Mouse (Mus musculus): Measurements from ENCODE around the gene Ankrd17. TPM values are rescaled to one million over a fixed set of nuclear protein-coding genes. Genes with fewer than 3 reads are reported as not detected.

Gene Ankrd17
- polyA plus RNA-seq (2015; fragmentation: Nextera tagmentation; extraction: Ambion mirVana): 29.9 and 30.6 TPM in 2 replicates

GRCm38 (mm10) chr5:90366121-90367066 lies at the start of gene Ankrd17:
Ankrd17 (minus strand) TSS chr5:90366577.
- Histone ChIP-seq H3K4me2 (peak within 1 kb of the TSS; percentile 76), H3K27me3 (replicated peaks) (no peaks in the 10 kb centered on the region), H3K9me3 (no peaks in the 10 kb centered on the region), H3K4me3 (peak within 1 kb of the TSS; percentile 98), H3K9ac (peak within 1 kb of the TSS; percentile 95), H3K4me1 (peaks cover 35% of the 10 kb centered on the region), H3K27ac (peak within 1 kb of the TSS; percentile 100), H3K36me3 (replicated peaks) (no peaks in the 10 kb centered on the region)
- under 1% methylated on average over 84 of the region's 104 CpGs for WGBS
- ATAC-seq (replicated peaks): peak; percentile 96

- ATAC-seq (replicated peaks): no peak
- no peaks in the 10 kb centered on the region for H3K4me1 ChIP-seq
- 51% methylated on average over 6 of the region's 6 CpGs for WGBS
- no peaks in the 10 kb centered on the region for H3K36me3 ChIP-seq (replicated peaks)
- no peak overlapping the region for H3K4me3 ChIP-seq
- H3K27ac ChIP-seq: no peak overlapping the region
- H3K9ac ChIP-seq: no peak overlapping the region
- no peaks in the 10 kb centered on the region for H3K27me3 ChIP-seq (replicated peaks)
- no peak overlapping the region for H3K4me2 ChIP-seq
- no peaks in the 10 kb centered on the region for H3K9me3 ChIP-seq
Measured at GRCm38 (mm10) chr5:90414925-90415295, 48.5 kb upstream of the Ankrd17 start.

GRCm38 (mm10) chr5:90414142-90414924 lies 48.0 kb upstream of the Ankrd17 start:
- no peaks in the 10 kb centered on the region for H3K4me1 ChIP-seq
- H3K4me3 ChIP-seq: no peak overlapping the region
- H3K4me2 ChIP-seq: no peak overlapping the region
- H3K36me3 ChIP-seq (replicated peaks): no peaks in the 10 kb centered on the region
- no peaks in the 10 kb centered on the region for H3K9me3 ChIP-seq
- no peak for ATAC-seq (replicated peaks)
- H3K9ac ChIP-seq: no peak overlapping the region
- H3K27me3 ChIP-seq (replicated peaks): no peaks in the 10 kb centered on the region
- no peak overlapping the region for H3K27ac ChIP-seq
- 87% methylated on average over 8 of the region's 8 CpGs for WGBS

GRCm38 (mm10) chr5:90405210-90405609 lies 38.8 kb upstream of the Ankrd17 start:
- 90% methylated on average over 4 of the region's 4 CpGs for WGBS
- Histone ChIP-seq H3K27ac (no peak overlapping the region), H3K9ac (no peak overlapping the region), H3K4me2 (no peak overlapping the region), H3K4me1 (no peaks in the 10 kb centered on the region), H3K9me3 (no peaks in the 10 kb centered on the region), H3K4me3 (no peak overlapping the region), H3K27me3 (replicated peaks) (no peaks in the 10 kb centered on the region), H3K36me3 (replicated peaks) (no peaks in the 10 kb centered on the region)
- no peak for ATAC-seq (replicated peaks)

DNA sequence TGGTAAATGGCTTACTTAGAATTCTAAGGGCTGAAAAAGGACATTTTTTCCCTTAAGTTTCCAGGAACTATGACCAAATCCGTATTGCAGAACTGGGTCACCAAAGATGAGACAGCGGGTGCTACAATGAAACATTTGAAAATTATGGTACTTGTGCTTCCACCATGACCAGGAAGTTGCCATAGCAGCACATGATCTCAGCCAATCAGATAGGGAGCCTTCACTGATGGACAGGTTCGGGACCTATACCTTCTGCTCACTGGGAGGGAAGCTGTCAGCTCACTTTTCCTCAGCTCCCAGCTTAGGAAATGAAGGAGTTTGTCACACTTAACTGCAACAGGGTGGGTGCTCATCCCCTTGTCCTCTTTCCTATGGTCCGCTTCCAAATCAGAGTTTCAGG lies 30.4 kb upstream of the Ankrd17 start:
- Histone ChIP-seq H3K27me3 (replicated peaks) (no peaks in the 10 kb centered on the region), H3K9me3 (no peaks in the 10 kb centered on the region), H3K4me3 (no peak overlapping the region), H3K9ac (no peak overlapping the region), H3K36me3 (replicated peaks) (no peaks in the 10 kb centered on the region), H3K4me1 (no peaks in the 10 kb centered on the region), H3K27ac (no peak overlapping the region), H3K4me2 (no peak overlapping the region)
- WGBS: 92% methylated on average over 4 of the region's 4 CpGs
- no peak for ATAC-seq (replicated peaks)

DNA sequence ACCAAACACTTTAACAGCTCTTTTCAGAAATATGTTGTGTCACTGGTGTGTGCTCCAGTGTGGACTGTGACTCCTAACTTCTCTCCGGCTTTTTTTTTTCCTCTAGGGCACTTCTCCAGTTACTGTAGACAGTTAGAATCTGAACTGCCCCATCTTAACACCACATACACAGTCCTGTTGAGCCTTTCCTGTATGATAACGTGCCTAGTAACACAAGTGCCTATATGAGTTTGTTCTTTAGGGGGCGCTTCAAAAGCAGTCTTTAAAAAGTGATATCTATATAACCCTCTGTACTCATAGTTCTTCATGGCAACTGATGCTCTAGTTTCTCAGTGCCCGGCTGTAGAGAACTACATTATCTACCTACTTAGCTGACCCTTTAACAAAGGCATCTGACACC lies 27.9 kb upstream of the Ankrd17 start:
- no peak overlapping the region for H3K9ac ChIP-seq
- 72% methylated on average over 4 of the region's 4 CpGs for WGBS
- H3K4me3 ChIP-seq: no peak overlapping the region
- H3K27me3 ChIP-seq (replicated peaks): no peaks in the 10 kb centered on the region
- H3K4me1 ChIP-seq: no peaks in the 10 kb centered on the region
- H3K4me2 ChIP-seq: no peak overlapping the region
- H3K9me3 ChIP-seq: no peaks in the 10 kb centered on the region
- H3K27ac ChIP-seq: no peak overlapping the region
- ATAC-seq (replicated peaks): no peak
- no peaks in the 10 kb centered on the region for H3K36me3 ChIP-seq (replicated peaks)

DNA sequence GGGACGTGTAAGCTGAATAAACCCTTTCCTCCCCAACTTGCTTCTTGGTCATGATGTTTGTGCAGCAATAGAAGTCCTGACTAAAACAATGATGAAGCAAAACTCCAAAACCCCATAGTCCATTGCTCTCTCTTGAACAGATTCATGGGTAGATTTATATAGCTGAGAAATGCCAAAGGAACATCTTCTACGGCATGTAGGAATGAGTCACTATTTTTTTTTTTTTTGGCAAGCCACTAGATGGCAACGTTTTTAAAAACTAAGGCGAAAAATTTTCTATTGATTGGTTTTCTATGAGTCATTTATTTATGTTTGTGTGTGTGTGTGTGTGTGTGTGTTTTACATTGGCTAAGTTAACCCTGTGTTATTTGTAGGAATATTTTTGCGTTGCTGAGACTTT lies 27.4 kb upstream of the Ankrd17 start:
- Histone ChIP-seq H3K4me3 (no peak overlapping the region), H3K4me1 (no peaks in the 10 kb centered on the region), H3K27me3 (replicated peaks) (no peaks in the 10 kb centered on the region), H3K27ac (no peak overlapping the region), H3K9ac (no peak overlapping the region), H3K36me3 (replicated peaks) (no peaks in the 10 kb centered on the region), H3K4me2 (no peak overlapping the region), H3K9me3 (no peaks in the 10 kb centered on the region)
- WGBS: 72% methylated on average over 5 of the region's 5 CpGs
- no peak for ATAC-seq (replicated peaks)

DNA sequence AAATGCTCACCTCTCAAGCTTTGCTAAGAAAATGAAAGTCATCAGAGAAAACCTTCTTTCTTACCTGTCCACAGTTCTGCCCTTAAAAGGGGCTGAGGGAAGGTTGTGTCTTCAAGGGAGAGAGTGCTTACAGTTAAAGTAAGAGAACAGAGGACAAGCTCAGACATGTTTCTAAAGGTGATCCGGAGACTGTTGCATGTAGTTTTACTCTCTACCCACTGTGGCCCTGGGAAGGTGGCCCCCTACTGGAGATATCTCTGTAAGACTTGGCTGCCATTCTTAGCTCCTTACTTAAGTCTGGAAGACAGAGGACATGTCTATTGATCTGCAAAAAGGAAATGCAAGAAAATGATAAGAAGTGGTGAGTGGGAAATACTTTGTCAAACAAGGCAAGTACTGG lies 16.7 kb upstream of the Ankrd17 start:
- WGBS: 53% methylated on average over 1 of the region's 1 CpGs
- Histone ChIP-seq H3K4me1 (no peaks in the 10 kb centered on the region), H3K36me3 (replicated peaks) (no peaks in the 10 kb centered on the region), H3K9me3 (no peaks in the 10 kb centered on the region), H3K4me3 (no peak overlapping the region), H3K27me3 (replicated peaks) (no peaks in the 10 kb centered on the region), H3K4me2 (no peak overlapping the region), H3K9ac (no peak overlapping the region), H3K27ac (no peak overlapping the region)
- ATAC-seq (replicated peaks): no peak

- ATAC-seq (replicated peaks): no peak
- H3K4me2 ChIP-seq: no peak overlapping the region
Measured at GRCm38 (mm10) chr5:90381458-90381857, 15.1 kb upstream of the Ankrd17 start.

DNA sequence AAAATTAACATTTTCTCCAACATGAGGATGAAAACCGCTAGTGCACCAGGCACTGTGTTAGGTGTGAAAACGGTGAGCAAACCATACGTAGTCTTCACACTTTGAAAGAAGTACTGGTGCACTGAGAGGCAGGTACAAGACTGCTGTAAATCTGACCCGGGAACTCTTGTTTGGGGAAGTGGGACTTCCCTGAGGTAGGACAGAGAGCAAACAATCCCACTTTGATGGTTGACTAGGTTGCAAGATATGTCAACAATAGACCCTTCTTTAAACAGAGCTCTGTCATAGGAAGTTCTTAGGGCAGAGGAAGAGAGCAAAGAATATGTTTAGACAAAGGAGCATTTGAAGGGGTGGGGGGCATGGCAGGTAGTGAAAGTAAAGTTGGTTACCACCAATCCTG lies 7.3 kb upstream of the Ankrd17 start:
- Histone ChIP-seq H3K36me3 (replicated peaks) (no peaks in the 10 kb centered on the region), H3K27me3 (replicated peaks) (no peaks in the 10 kb centered on the region), H3K4me1 (no peaks in the 10 kb centered on the region), H3K4me3 (no peak overlapping the region), H3K9ac (no peak overlapping the region), H3K4me2 (no peak overlapping the region), H3K27ac (no peak overlapping the region), H3K9me3 (no peaks in the 10 kb centered on the region)
- ATAC-seq (replicated peaks): no peak
- 91% methylated on average over 4 of the region's 4 CpGs for WGBS

More at GRCm38 (mm10) chr5:90381458-90381857, 15.1 kb upstream of the Ankrd17 start:
- 70% methylated on average over 4 of the region's 4 CpGs for WGBS
- Histone ChIP-seq H3K9me3 (no peaks in the 10 kb centered on the region), H3K4me1 (no peaks in the 10 kb centered on the region), H3K27ac (no peak overlapping the region), H3K9ac (no peak overlapping the region), H3K27me3 (replicated peaks) (no peaks in the 10 kb centered on the region), H3K4me3 (no peak overlapping the region), H3K36me3 (replicated peaks) (no peaks in the 10 kb centered on the region)

GRCm38 (mm10) chr5:90370401-90370800 lies 4.0 kb upstream of the Ankrd17 start:
- Histone ChIP-seq H3K9ac (no peak overlapping the region), H3K27ac (no peak overlapping the region), H3K4me3 (no peak overlapping the region), H3K4me1 (peaks cover 9% of the 10 kb centered on the region), H3K27me3 (replicated peaks) (no peaks in the 10 kb centered on the region), H3K4me2 (no peak overlapping the region), H3K36me3 (replicated peaks) (no peaks in the 10 kb centered on the region), H3K9me3 (no peaks in the 10 kb centered on the region)
- no peak for ATAC-seq (replicated peaks)
- 85% methylated on average over 5 of the region's 5 CpGs for WGBS

DNA sequence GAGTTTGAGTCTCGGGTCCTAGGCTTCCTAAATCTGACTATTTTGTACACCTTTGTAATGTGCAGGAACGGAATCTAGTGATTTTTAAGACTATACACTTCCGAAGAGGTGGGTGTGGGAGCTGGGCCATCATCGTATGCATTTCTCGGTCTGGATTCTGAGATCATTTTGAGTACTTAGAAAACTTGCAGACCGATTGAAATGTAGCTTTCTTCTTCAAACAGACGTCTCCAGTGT lies 608 bp upstream of the Ankrd17 start, which contains the start of gene Gm9958:
TSS of gene Gm9958 (plus strand) at position 138 of the 237 bp plus-strand sequence.
- H3K27me3 ChIP-seq (replicated peaks): no peaks in the 10 kb centered on the region
- H3K9ac ChIP-seq: peak within 1 kb of the TSS; percentile 95
- peak within 1 kb of the TSS; percentile 76 for H3K4me2 ChIP-seq
- H3K27ac ChIP-seq: peak within 1 kb of the TSS; percentile 100
- no peak for ATAC-seq (replicated peaks)
- no peaks in the 10 kb centered on the region for H3K36me3 ChIP-seq (replicated peaks)
- no peaks in the 10 kb centered on the region for H3K9me3 ChIP-seq
- WGBS: 2% methylated on average over 7 of the region's 7 CpGs
- peaks cover 32% of the 10 kb centered on the region for H3K4me1 ChIP-seq
- H3K4me3 ChIP-seq: peak within 1 kb of the TSS; percentile 98

Data from midbrain, embryonic 15.5 days (tissue).